In genomic region chr10:95623518-95623905, GRCm38 (mm10) we compare ENCODE assay signal across 21 mouse cellular contexts. TPM values are rescaled to one million over a fixed set of nuclear protein-coding genes. Genes with fewer than 3 reads are reported as not detected.
A peak's percentile ranks its signal among the peaks of the same experiment; 100 is the strongest.
DNase-seq lines count a peak whose midpoint lies in the region; ATAC-seq and TF ChIP-seq lines count a peak whose summit lies in the region.
"Had no signal": no experiment of that assay in that cellular context is flagged by ENCODE, and none has a peak within 500 bp of the region (broad histone marks: within the 10 kb centered on the region; RNA-seq: fewer than 3 reads in every experiment).

No protein-coding gene starts in this region.

- TF ChIP-seq CTCF in heart, postnatal 0 days (IDR thresholded peaks at IDR 0.05; ENCODE audit: low read depth) = no peak
- TF ChIP-seq CTCF in left cerebral cortex, adult 2 months (IDR thresholded peaks at IDR 0.05) = no peak
- no peak for TF ChIP-seq CTCF in small intestine, adult 2 months (IDR thresholded peaks at IDR 0.05; ENCODE audit: extremely low read depth, insufficient read length, insufficient replicate concordance, low read depth, low read length)

- 72% methylated on average over 4 of the region's 4 CpGs for WGBS in heart, postnatal 0 days
- WGBS in intestine, embryonic 16.5 days = 62% methylated on average over 4 of the region's 4 CpGs
- WGBS in small intestine, adult 2 months = 63% methylated on average over 4 of the region's 4 CpGs

- peak overlapping the region; percentile 38; the same call in 1 of the 2 replicates for H3K27ac ChIP-seq in heart, postnatal 0 days (ENCODE audit: low read depth)
- H3K27ac ChIP-seq in left cerebral cortex, adult 2 months = peak overlapping the region; percentile 29; the same call in 1 of the 2 replicates
- H3K27ac ChIP-seq in intestine, embryonic 16.5 days (ENCODE audit: low read length) = peak overlapping the region; percentile 42
- 0 out of 2 replicates have a peak overlapping the region, but pooled peaks have one; percentile 33 for H3K27ac ChIP-seq in small intestine, adult 2 months (ENCODE audit: insufficient read depth, low read depth, low read length)
- H3K27ac ChIP-seq: embryonic facial prominence, embryonic 12.5 days; limb, embryonic 13.5 days; midbrain, embryonic 15.5 days had no signal

- TF ChIP-seq POLR2A in small intestine, adult 2 months (IDR thresholded peaks at IDR 0.05; ENCODE audit: low read depth, low read length) = no peak

- no peak overlapping the region for H3K4me2 ChIP-seq in heart, postnatal 0 days (ENCODE audit: low read depth, low read length)
- H3K4me2 ChIP-seq in intestine, embryonic 16.5 days (ENCODE audit: low read depth, low read length) = no peak overlapping the region
- H3K4me2 ChIP-seq: embryonic facial prominence, embryonic 12.5 days; limb, embryonic 13.5 days; midbrain, embryonic 15.5 days had no signal

- no peak overlapping the region for H3K9ac ChIP-seq in heart, postnatal 0 days (replicated peaks; ENCODE audit: low read depth, low read length)
- no peak overlapping the region for H3K9ac ChIP-seq in intestine, embryonic 16.5 days (ENCODE audit: low read depth, low read length)
- H3K9ac ChIP-seq: embryonic facial prominence, embryonic 12.5 days; limb, embryonic 13.5 days; midbrain, embryonic 15.5 days had no signal

- ATAC-seq in heart, postnatal 0 days (ENCODE audit: insufficient read depth, low read depth) = no peak
- ATAC-seq in intestine, embryonic 16.5 days = peak; percentile 26
- ATAC-seq: midbrain, embryonic 15.5 days; Patski had no signal

- H3K27me3 ChIP-seq in heart, postnatal 0 days (ENCODE audit: control insufficient read depth, insufficient read depth, low read length) = no peaks in the 10 kb centered on the region
- H3K27me3 ChIP-seq in intestine, embryonic 16.5 days (replicated peaks; ENCODE audit: control insufficient read depth, insufficient read depth, low read length) = no peaks in the 10 kb centered on the region
- no peaks in the 10 kb centered on the region for H3K27me3 ChIP-seq in small intestine, adult 2 months (ENCODE audit: control insufficient read depth, insufficient read depth, low read length)
- H3K27me3 ChIP-seq: embryonic facial prominence, embryonic 12.5 days; limb, embryonic 13.5 days; midbrain, embryonic 15.5 days; Patski had no signal

- DNase-seq in heart, postnatal 0 days (ENCODE audit: low spot score) = no peak
- no peak for DNase-seq in heart, adult 8-10 months (ENCODE audit: low spot score)
- DNase-seq in left cerebral cortex, adult 2 months (ENCODE audit: extremely low spot score in 1 of 2, low spot score in 2 of 2) = no peak
- no peak for DNase-seq in left cerebral cortex, adult 9 months (ENCODE audit: low spot score in 2 of 2)
- DNase-seq in frontal cortex, adult 2 months (ENCODE audit: extremely low spot score in 1 of 2, low spot score in 1 of 2) = no peak
- DNase-seq: cerebellum, adult 8-10 months had no signal

- no peaks in the 10 kb centered on the region for H3K36me3 ChIP-seq in heart, postnatal 0 days (replicated peaks; ENCODE audit: control insufficient read depth, insufficient read depth, low read length)
- H3K36me3 ChIP-seq in intestine, embryonic 16.5 days (ENCODE audit: control insufficient read depth, insufficient read depth, low read length) = no peaks in the 10 kb centered on the region
- H3K36me3 ChIP-seq in small intestine, adult 2 months (ENCODE audit: control insufficient read depth, insufficient read depth, low read length) = no peaks in the 10 kb centered on the region
- H3K36me3 ChIP-seq: embryonic facial prominence, embryonic 12.5 days; limb, embryonic 13.5 days; midbrain, embryonic 15.5 days had no signal

- peaks cover 11% of the 10 kb centered on the region for H3K4me1 ChIP-seq in heart, postnatal 0 days (ENCODE audit: control insufficient read depth, insufficient read depth)
- H3K4me1 ChIP-seq in intestine, embryonic 16.5 days (ENCODE audit: control insufficient read depth, insufficient read depth, low read length) = peaks cover 4% of the 10 kb centered on the region
- H3K4me1 ChIP-seq in small intestine, adult 2 months (ENCODE audit: control insufficient read depth, insufficient read depth, insufficient read length, low read length) = peaks cover 22% of the 10 kb centered on the region
- H3K4me1 ChIP-seq: embryonic facial prominence, embryonic 12.5 days had no signal

- TF ChIP-seq EP300 in heart, postnatal 0 days (IDR thresholded peaks at IDR 0.05; ENCODE audit: low read depth) = no peak

- H3K4me3 ChIP-seq in heart, postnatal 0 days (ENCODE audit: low read depth, low read length) = no peak overlapping the region
- H3K4me3 ChIP-seq in left cerebral cortex, adult 2 months = no peak overlapping the region
- no peak overlapping the region for H3K4me3 ChIP-seq in intestine, embryonic 16.5 days (ENCODE audit: low read length)
- no peak overlapping the region for H3K4me3 ChIP-seq in small intestine, adult 2 months (ENCODE audit: low read depth, low read length)
- H3K4me3 ChIP-seq: embryonic facial prominence, embryonic 12.5 days; limb, embryonic 13.5 days; midbrain, embryonic 15.5 days had no signal

- intact Hi-C loops in left cerebral cortex, adult 2 months (cut with DNase I) = no loop called here

- no peaks in the 10 kb centered on the region for H3K9me3 ChIP-seq in heart, postnatal 0 days (replicated peaks; ENCODE audit: control insufficient read depth, low read length)
- no peaks in the 10 kb centered on the region for H3K9me3 ChIP-seq in intestine, embryonic 16.5 days (ENCODE audit: control insufficient read depth, low read length)
- H3K9me3 ChIP-seq: embryonic facial prominence, embryonic 12.5 days; limb, embryonic 13.5 days; midbrain, embryonic 15.5 days had no signal

RNA-seq across cellular contexts. Expression of gene Anapc15-ps, which starts 49.7 kb away (rescaled TPM):
- total RNA-seq in heart, postnatal 0 days (2014; rRNA removed; ENCODE audit: low replicate concordance) = not detected in 2 replicates
- polyA plus RNA-seq in heart, postnatal 0 days (2015; fragmentation: Nextera tagmentation; extraction: Ambion mirVana) = not detected in 2 replicates
- total RNA-seq in heart, adult 8-10 months (2022) = not detected
- total RNA-seq in left cerebral cortex, adult 2 months (2021) = not detected
- polyA plus RNA-seq in intestine, embryonic 16.5 days (2015; fragmentation: Nextera tagmentation; extraction: Ambion mirVana) = not detected in 2 replicates
- not detected in 2 replicates for polyA plus RNA-seq in small intestine, adult 2 months (2012; rRNA removed)
- polyA plus RNA-seq in frontal cortex, adult 2 months (2012; rRNA removed) = 1.3 TPM in 1 of 2 replicates, not detected in the other
- total RNA-seq: adrenal gland, postnatal 25 days; gastrocnemius, adult 8-10 months; heart, adult 18-20 months; left cerebral cortex, postnatal 10 days had no signal
- polyA plus RNA-seq: cortical plate, adult 2 months; embryonic facial prominence, embryonic 12.5 days; hindbrain, embryonic 11.5 days; lung, postnatal 0 days; midbrain, embryonic 15.5 days; stomach, embryonic 14.5 days; thymus, postnatal 0 days had no signal

RNA-seq across cellular contexts. Expression of gene Nudt4, which starts 59.6 kb away (rescaled TPM):
- 72.2 and 74.5 TPM in 2 replicates for total RNA-seq in heart, postnatal 0 days (2014; rRNA removed; ENCODE audit: low replicate concordance)
- 70.0 and 81.3 TPM in 2 replicates for polyA plus RNA-seq in heart, postnatal 0 days (2015; fragmentation: Nextera tagmentation; extraction: Ambion mirVana)
- 100 to 1,000 TPM; 276 to 382 (median 344) TPM for total RNA-seq in heart, adult 8-10 months (2022)
- total RNA-seq in left cerebral cortex, adult 2 months (2021) = 100 to 1,000 TPM; 140 to 147 TPM
- 34.2 and 58.2 TPM in 2 replicates for polyA plus RNA-seq in intestine, embryonic 16.5 days (2015; fragmentation: Nextera tagmentation; extraction: Ambion mirVana)
- 9.2 and 89.4 TPM in 2 replicates for polyA plus RNA-seq in small intestine, adult 2 months (2012; rRNA removed)
- 83.8 and 87.2 TPM in 2 replicates for polyA plus RNA-seq in frontal cortex, adult 2 months (2012; rRNA removed)
